Mouse (Mus musculus) cortical plate, adult 2 months (tissue): Measurements from ENCODE around the gene Aif1l. TPM values are rescaled to one million over a fixed set of nuclear protein-coding genes. Genes with fewer than 3 reads are reported as not detected.

ENCODE experiments used
- H3K27ac ChIP-seq: fragments of 200-500 bp; 2 replicates; pipeline ENCODE4 v1.5.1; 2012; ENCODE audit warnings: low read length, control low read depth, inconsistent platforms; ENCODE audit not compliant: insufficient read depth
- H3K4me1 ChIP-seq: fragments of 200-500 bp; 2 replicates; pipeline ENCODE4 v1.6.1; 2011; ENCODE audit warnings: low read length; ENCODE audit not compliant: control insufficient read depth, insufficient read depth
- H3K4me3 ChIP-seq: fragments of 200-500 bp; 2 replicates; pipeline ENCODE4 v1.5.1; 2011; ENCODE audit warnings: mild to moderate bottlenecking, low read length, control low read depth; ENCODE audit not compliant: insufficient read depth
- CTCF ChIP-seq: fragments of 200-500 bp; IDR thresholded peaks from 2 replicates; pipeline ENCODE4 v1.5.1; 2011; ENCODE audit warnings: mild to moderate bottlenecking, control low read depth, low read length; ENCODE audit not compliant: insufficient read depth; ENCODE audit errors: extremely low read depth
- POLR2A ChIP-seq: fragments of 200-500 bp; IDR thresholded peaks from 2 replicates; pipeline ENCODE4 v1.6.1; 2011; ENCODE audit warnings: mild to moderate bottlenecking, low read length, control low read depth; ENCODE audit not compliant: insufficient read depth; ENCODE audit errors: extremely low read depth
- polyA plus RNA-seq: library from polyadenylated mRNA; depleted of rRNA; stranded (reverse); fragments of >200 nt; gene quantifications from 2 replicates; pipeline ENCODE4 v1.2.3, GENCODE M21; 2012

Aif1l gene
- polyA plus RNA-seq, 1 experiment: 10.1 TPM

- TF ChIP-seq CTCF (peak; percentile 98), POLR2A (no peak)
- no peaks in the 10 kb centered on the region for H3K4me1 ChIP-seq
- no peak overlapping the region for H3K27ac ChIP-seq
- H3K4me3 ChIP-seq: no peak overlapping the region
These were observed 34.8 kb upstream of the Aif1l start for GRCm38 (mm10) chr2:31915112-31915511.

- Histone ChIP-seq H3K4me3 (no peak overlapping the region), H3K27ac (no peak overlapping the region), H3K4me1 (no peaks in the 10 kb centered on the region)
- TF ChIP-seq POLR2A: no peak
- TF ChIP-seq CTCF: peak; percentile 67
These were observed 32.3 kb upstream of the Aif1l start for GRCm38 (mm10) chr2:31917636-31918035.

GRCm38 (mm10) chr2:31923645-31924044, 26.3 kb upstream of the Aif1l start:
- no peaks in the 10 kb centered on the region for H3K4me1 ChIP-seq
- no peak overlapping the region for H3K4me3 ChIP-seq
- TF ChIP-seq POLR2A: no peak
- TF ChIP-seq CTCF: no peak
- H3K27ac ChIP-seq: no peak overlapping the region

- Histone ChIP-seq H3K4me1 (no peaks in the 10 kb centered on the region), H3K4me3 (no peak overlapping the region), H3K27ac (no peak overlapping the region)
- TF ChIP-seq CTCF (no peak), POLR2A (no peak)
These were observed 25.1 kb upstream of the Aif1l start for GRCm38 (mm10) chr2:31924811-31925210.

- Histone ChIP-seq H3K4me1 (no peaks in the 10 kb centered on the region), H3K4me3 (no peak overlapping the region), H3K27ac (no peak overlapping the region)
- TF ChIP-seq CTCF (no peak), POLR2A (no peak)
These were observed 24.0 kb upstream of the Aif1l start for GRCm38 (mm10) chr2:31925936-31926335.

GRCm38 (mm10) chr2:31929664-31930063, 20.3 kb upstream of the Aif1l start:
- Histone ChIP-seq H3K27ac (no peak overlapping the region), H3K4me3 (no peak overlapping the region), H3K4me1 (no peaks in the 10 kb centered on the region)
- TF ChIP-seq POLR2A (no peak), CTCF (no peak)

- TF ChIP-seq CTCF (no peak), POLR2A (no peak)
- no peak overlapping the region for H3K27ac ChIP-seq
- H3K4me3 ChIP-seq: no peak overlapping the region
These were observed 15.4 kb upstream of the Aif1l start for GRCm38 (mm10) chr2:31934551-31934950.

GRCm38 (mm10) chr2:31935054-31935453, 14.9 kb upstream of the Aif1l start:
- Histone ChIP-seq H3K27ac (no peak overlapping the region), H3K4me3 (no peak overlapping the region), H3K4me1 (no peaks in the 10 kb centered on the region)
- TF ChIP-seq CTCF: no peak
- no peak for TF ChIP-seq POLR2A

More at GRCm38 (mm10) chr2:31934551-31934950, 15.4 kb upstream of the Aif1l start:
- no peaks in the 10 kb centered on the region for H3K4me1 ChIP-seq

- H3K4me1 ChIP-seq: no peaks in the 10 kb centered on the region
- H3K4me3 ChIP-seq: no peak overlapping the region
- no peak overlapping the region for H3K27ac ChIP-seq
- TF ChIP-seq CTCF: no peak
- TF ChIP-seq POLR2A: no peak
These were observed 11.6 kb upstream of the Aif1l start for GRCm38 (mm10) chr2:31938298-31938697.

- no peak overlapping the region for H3K4me3 ChIP-seq
- H3K4me1 ChIP-seq: no peaks in the 10 kb centered on the region
- H3K27ac ChIP-seq: no peak overlapping the region
- TF ChIP-seq POLR2A (no peak), CTCF (no peak)
These were observed 6.9 kb upstream of the Aif1l start for GRCm38 (mm10) chr2:31943011-31943410.

GRCm38 (mm10) chr2:31945580-31945979, 4.4 kb upstream of the Aif1l start:
- H3K4me1 ChIP-seq: no peaks in the 10 kb centered on the region
- H3K27ac ChIP-seq: no peak overlapping the region
- no peak for TF ChIP-seq CTCF
- no peak for TF ChIP-seq POLR2A
- H3K4me3 ChIP-seq: no peak overlapping the region
